Mouse (Mus musculus): ENCODE results near the gene Hadha.

DNA sequence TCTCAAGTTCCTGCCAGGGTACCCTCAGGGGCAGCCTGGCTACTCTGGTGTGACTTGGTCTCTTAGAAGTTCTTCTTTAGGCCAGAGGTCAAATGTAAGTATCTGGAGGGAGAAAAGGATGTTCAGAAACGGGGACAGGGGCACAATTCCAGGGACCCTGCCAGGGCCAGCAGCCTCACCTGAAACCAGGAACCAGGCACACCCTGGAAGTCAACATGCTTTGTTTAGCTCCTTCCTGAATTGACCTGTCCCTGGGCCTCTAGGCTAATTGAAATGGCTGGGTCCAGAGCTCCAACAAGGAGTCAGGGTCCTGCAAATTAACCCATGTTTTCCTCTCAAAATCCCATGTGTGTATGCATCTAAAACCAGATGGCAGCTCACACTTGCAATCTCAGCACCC lies 49.5 kb upstream of the Hadha start:
- TF ChIP-seq CTCF (IDR thresholded peaks at IDR 0.05; ENCODE audit: control insufficient read depth, insufficient read depth, insufficient read length) (no peak), USF1 (IDR thresholded peaks at IDR 0.05; ENCODE audit: low read depth) (no peak), MAX (IDR thresholded peaks at IDR 0.05) (no peak), MYOG (IDR thresholded peaks at IDR 0.05; ENCODE audit: control insufficient read depth, extremely low read depth, insufficient read length) (no peak), FOSL1 (IDR thresholded peaks at IDR 0.05; ENCODE audit: insufficient read depth, low read length, poor library complexity, severe bottlenecking) (no peak), MYOD1 (IDR thresholded peaks at IDR 0.05; ENCODE audit: control insufficient read depth, insufficient read length, low read depth) (no peak), CEBPB (IDR thresholded peaks at IDR 0.05; ENCODE audit: low read depth) (no peak)

All from C2C12 (cell line).